Mouse (Mus musculus) ES-E14 (cell line): ENCODE measurements around the gene Bcat1. TPM values are rescaled to one million over a fixed set of nuclear protein-coding genes. Genes with fewer than 3 reads are reported as not detected.

Source experiments
- DNase-seq: peaks from one replicate; pipeline ENCODE4 v3.0.0-alpha.2; 2013; ENCODE audit warnings: low read depth, low spot score
- H3K27ac ChIP-seq: 2 replicates; pipeline ENCODE4 v1.5.1; 2012; ENCODE audit warnings: low read depth, mild to moderate bottlenecking, low read length, moderate library complexity, mixed read lengths; ENCODE audit not compliant: poor library complexity, insufficient read depth, severe bottlenecking
- H3K36me3 ChIP-seq: 2 replicates; pipeline ENCODE4 v1.6.1; 2012; ENCODE audit warnings: mild to moderate bottlenecking, low read length, moderate library complexity, mixed read lengths; ENCODE audit not compliant: control insufficient read depth, poor library complexity, insufficient read depth, severe bottlenecking
- H3K4me1 ChIP-seq, 2 experiments: fragments of 150-350 bp in 1 of 2; sonication (generic) in 1 of 2; 2 replicates each; pipeline ENCODE4 v1.6.1; 2012; ENCODE audit warnings: low read length in 2 of 2, mild to moderate bottlenecking in 1 of 2, mixed read lengths in 1 of 2; ENCODE audit not compliant: control insufficient read depth in 2 of 2, insufficient read depth in 2 of 2, poor library complexity in 1 of 2
- H3K4me3 ChIP-seq, 2 experiments: fragments of 150-350 bp in 1 of 2; sonication (generic) in 1 of 2; 2 replicates each; pipeline ENCODE4 v1.5.1; 2012; ENCODE audit warnings: low read length in 2 of 2, low read depth in 1 of 2, mild to moderate bottlenecking in 1 of 2, mixed read lengths in 1 of 2; ENCODE audit not compliant: insufficient read depth in 1 of 2, poor library complexity in 1 of 2, severe bottlenecking in 1 of 2
- H3K9ac ChIP-seq: 2 replicates; pipeline ENCODE4 v1.6.1; 2012; ENCODE audit warnings: low read depth, mild to moderate bottlenecking, low read length, mixed read lengths; ENCODE audit not compliant: poor library complexity, insufficient read depth, severe bottlenecking
- H3K9me3 ChIP-seq: fragments of 150-350 bp; sonication (generic); 2 replicates; pipeline ENCODE4 v1.6.1; 2012; ENCODE audit warnings: low read depth, mild to moderate bottlenecking, low read length; ENCODE audit not compliant: control insufficient read depth, insufficient read depth
- CHD2 ChIP-seq: IDR thresholded peaks from 2 replicates; pipeline ENCODE4 v1.6.1; 2014; ENCODE audit warnings: mild to moderate bottlenecking, low read depth, low read length, inconsistent platforms
- HCFC1 ChIP-seq: IDR thresholded peaks from 2 replicates; pipeline ENCODE4 v1.6.1; 2012; ENCODE audit warnings: low read length, inconsistent platforms, borderline replicate concordance; ENCODE audit not compliant: insufficient read depth
- MAFK ChIP-seq: IDR thresholded peaks from 2 replicates; pipeline ENCODE4 v1.6.1; 2014; ENCODE audit warnings: mild to moderate bottlenecking, low read depth, low read length, inconsistent platforms; ENCODE audit not compliant: insufficient read depth
- ZC3H11A ChIP-seq: IDR thresholded peaks from 2 replicates; pipeline ENCODE4 v1.6.1; 2012; ENCODE audit warnings: low read depth, mild to moderate bottlenecking, inconsistent platforms, low read length, borderline replicate concordance
- ZNF384 ChIP-seq: IDR thresholded peaks from 2 replicates; pipeline ENCODE4 v1.6.1; 2012; ENCODE audit warnings: low read depth, low read length, inconsistent platforms
- in situ Hi-C, 2 experiments: fragments of 600-800 bp; cut with MboI; formaldehyde crosslinking; loops; one replicate each; pipeline ENCODE4 v1.15.1; 2025; ENCODE audit warnings: low sequenced_read_pairs in 2 of 2, inconsistent platforms in 1 of 2; ENCODE audit not compliant: unreplicated experiment in 2 of 2
- total RNA-seq: library from RNA; depleted of rRNA; stranded (reverse); fragments of 300-350 nt; gene quantifications from 2 replicates; pipeline ENCODE4 v1.2.3, GENCODE M21; 2012; rRNA removed

Gene Bcat1
- 121 and 180 TPM in 2 replicates for total RNA-seq

DNA sequence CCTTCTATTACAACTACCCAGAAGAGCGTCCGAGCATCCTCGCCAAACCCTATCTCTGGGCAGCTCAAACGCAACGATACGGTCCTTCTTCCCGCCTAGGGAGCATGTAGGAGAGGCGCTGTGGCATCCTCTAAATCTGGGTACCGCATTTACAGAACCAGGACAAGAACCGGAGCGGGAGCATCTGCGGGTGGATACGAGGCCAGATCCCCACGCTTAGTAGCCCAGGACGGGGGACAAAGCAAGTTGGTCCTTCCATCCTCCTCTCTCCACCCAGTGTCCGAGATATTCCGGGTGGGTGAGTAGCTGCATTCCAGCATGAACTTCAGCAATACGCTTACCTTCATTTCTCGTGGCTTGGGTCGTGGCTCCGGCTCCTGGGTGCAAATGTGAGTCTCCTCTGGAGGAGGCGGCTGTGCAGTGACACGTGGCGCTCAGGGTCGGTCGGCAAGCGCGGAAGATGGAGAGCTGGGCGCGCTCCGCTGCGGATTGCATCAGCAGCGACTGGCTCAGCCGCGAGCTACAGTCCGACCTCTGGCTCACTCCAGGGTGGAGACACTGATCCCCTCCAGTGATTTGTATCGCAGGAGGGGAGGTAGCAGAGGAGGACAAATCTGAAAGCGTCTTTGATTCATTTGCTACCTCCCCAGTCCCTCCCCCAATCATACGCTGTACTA is at the start of gene Bcat1:
Gene Bcat1 (minus strand): TSS at position 637 of the 677 bp plus-strand sequence.
- peak within 1 kb of the TSS; percentile 75 to 89 for H3K4me3 ChIP-seq

DNA sequence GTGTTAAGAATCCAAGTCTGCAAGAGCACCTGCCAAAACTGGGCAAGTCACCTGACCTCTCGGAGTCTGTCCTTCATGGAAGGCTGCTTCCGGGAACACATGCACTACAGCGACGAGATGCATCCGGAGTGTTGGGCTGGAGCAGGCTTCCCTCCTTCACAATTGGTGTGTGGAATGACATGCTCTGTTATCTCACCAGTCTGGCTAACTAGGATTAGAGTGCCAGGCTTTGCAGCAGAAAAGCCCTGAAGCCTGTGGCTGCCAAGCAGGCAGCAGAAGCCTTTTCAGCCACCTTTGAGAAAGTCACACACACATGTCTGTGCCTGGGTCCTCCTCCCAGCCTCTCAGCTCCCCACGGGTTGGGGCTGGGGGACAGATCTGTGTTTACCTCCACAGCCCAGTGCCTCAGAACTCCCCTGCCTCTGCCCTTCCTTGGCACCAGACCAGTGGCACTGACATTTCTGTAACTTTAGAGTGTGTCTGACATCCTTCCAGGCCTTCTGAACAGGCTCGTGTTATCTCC is 49.7 kb upstream of the Bcat1 start:
- Histone ChIP-seq H3K4me1 (peaks cover 3 to 5% of the 10 kb centered on the region in 2 experiments; a peak in 3 of 4 replicates), H3K27ac (no peak overlapping the region), H3K9ac (no peak overlapping the region), H3K9me3 (no peaks in the 10 kb centered on the region), H3K36me3 (no peaks in the 10 kb centered on the region), H3K4me3 (no peak overlapping the region)
- in situ Hi-C loops, result no loop called here
- TF ChIP-seq HCFC1 (no peak), CHD2 (no peak), ZC3H11A (no peak), ZNF384 (no peak), MAFK (no peak)
- DNase-seq, result no peak

More for the DNA sequence above, at the start of gene Bcat1:
- Histone ChIP-seq H3K9ac (peak within 1 kb of the TSS; percentile 82), H3K36me3 (peaks cover 5% of the 10 kb centered on the region), H3K4me1 (peaks cover 2 to 6% of the 10 kb centered on the region in 2 experiments; a peak in 3 of 4 replicates), H3K27ac (peak within 1 kb of the TSS; percentile 84), H3K9me3 (no peaks in the 10 kb centered on the region)
- no peak for TF ChIP-seq CHD2
- TF ChIP-seq HCFC1, result no peak
- TF ChIP-seq ZNF384, result no peak
- no peak for TF ChIP-seq ZC3H11A
- no peak for TF ChIP-seq MAFK
- DNase-seq, result peak; percentile 78
- in situ Hi-C loops, result no loop called here

DNA sequence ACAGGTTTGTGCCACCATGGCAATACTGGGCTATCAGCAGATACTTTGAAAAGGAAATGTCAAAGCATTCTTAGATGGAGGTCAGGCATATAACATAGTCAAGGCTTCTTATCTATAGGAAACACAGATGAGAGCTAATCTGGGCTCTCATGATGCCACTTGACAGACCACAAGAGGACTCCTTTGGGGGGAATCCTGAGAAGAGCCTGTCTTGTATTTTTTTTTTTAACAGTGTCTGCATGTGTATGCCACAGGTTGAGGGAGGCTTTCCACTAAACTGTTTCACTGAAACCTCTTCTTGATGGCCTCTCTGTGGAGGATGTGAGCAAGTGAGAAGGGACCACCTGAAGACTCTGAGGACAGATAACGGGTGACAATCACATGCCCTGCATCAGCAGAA is 48.6 kb upstream of the Bcat1 start:
- H3K27ac ChIP-seq, result no peak overlapping the region
- peaks cover 5 to 7% of the 10 kb centered on the region in 2 experiments; a peak in 3 of 4 replicates for H3K4me1 ChIP-seq
- H3K9me3 ChIP-seq, result no peaks in the 10 kb centered on the region
- H3K4me3 ChIP-seq, result no peak overlapping the region
- TF ChIP-seq ZNF384 (no peak), CHD2 (no peak), ZC3H11A (no peak), MAFK (no peak), HCFC1 (no peak)
- no peaks in the 10 kb centered on the region for H3K36me3 ChIP-seq
- in situ Hi-C loops, result no loop called here
- H3K9ac ChIP-seq, result no peak overlapping the region
- no peak for DNase-seq

- DNase-seq, result no peak
- TF ChIP-seq HCFC1 (no peak), ZNF384 (no peak), CHD2 (no peak), ZC3H11A (no peak), MAFK (no peak)
- in situ Hi-C loops, result no loop called here
- peaks cover 5 to 7% of the 10 kb centered on the region in 2 experiments; a peak in 3 of 4 replicates for H3K4me1 ChIP-seq
- H3K9ac ChIP-seq, result no peak overlapping the region
- H3K36me3 ChIP-seq, result no peaks in the 10 kb centered on the region
- no peak overlapping the region for H3K27ac ChIP-seq
- no peaks in the 10 kb centered on the region for H3K9me3 ChIP-seq
- H3K4me3 ChIP-seq, result no peak overlapping the region
These were observed 47.4 kb upstream of the Bcat1 start for GRCm38 (mm10) chr6:145123136-145124060.
